Mouse (Mus musculus): ENCODE measurements around the gene Slc9a9.

- TF ChIP-seq CEBPB (IDR thresholded peaks at IDR 0.05; ENCODE audit: low read depth) (no peak), CTCF (IDR thresholded peaks at IDR 0.05; ENCODE audit: control insufficient read depth, insufficient read depth, insufficient read length) (no peak), USF1 (IDR thresholded peaks at IDR 0.05; ENCODE audit: low read depth) (no peak), MAX (IDR thresholded peaks at IDR 0.05) (no peak), MYOD1 (IDR thresholded peaks at IDR 0.05; ENCODE audit: control insufficient read depth, insufficient read length, low read depth) (no peak)
Observed at GRCm38 (mm10) chr9:94659401-94660152, 10.1 kb upstream of the Slc9a9 start.

Data from C2C12 (cell line).